In the genomic region with DNA sequence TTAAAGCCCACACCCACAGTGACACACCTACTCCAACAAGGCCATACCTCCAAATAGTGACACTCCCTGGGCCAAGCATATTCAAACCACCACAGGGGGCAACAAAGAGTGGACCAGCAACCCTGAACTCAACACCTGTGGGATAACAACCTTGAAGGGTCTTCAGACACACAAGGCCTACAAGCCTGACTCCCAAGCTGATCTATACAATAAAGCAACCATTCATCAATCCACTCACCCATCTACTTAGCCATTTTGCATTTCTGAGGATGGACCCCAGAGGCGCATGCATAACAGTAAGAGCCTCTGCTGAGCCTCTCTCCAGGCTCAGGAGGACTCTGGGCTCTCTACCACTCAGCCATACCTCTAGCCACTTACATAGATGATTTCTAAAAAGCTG, we compare ENCODE assay signal across 35 mouse cellular contexts.
"Had no signal": no experiment of that assay in that cellular context is flagged by ENCODE, and none has a peak within 500 bp of the region (broad histone marks: within the 10 kb centered on the region; RNA-seq: fewer than 3 reads in every experiment).

No protein-coding gene starts in this region.

- DNase-seq: heart, postnatal 10 days; heart, postnatal 14 days; heart, postnatal 36 days; heart, postnatal 4 days; kidney, adult 11 months; kidney, adult 18-20 months; kidney, adult 2 months; kidney, adult 8-10 months; kidney, adult 9 months; kidney, postnatal 10 days; kidney, postnatal 14 days; kidney, postnatal 25 days; kidney, postnatal 36 days; kidney, postnatal 4 days; layer of hippocampus, adult 9-11 months; layer of hippocampus, postnatal 36 days had no signal

- H3K27me3 ChIP-seq: heart, embryonic 12.5 days; heart, embryonic 13.5 days; heart, embryonic 15.5 days; hindbrain, embryonic 12.5 days; hindbrain, embryonic 13.5 days; hindbrain, embryonic 15.5 days; intestine, embryonic 15.5 days; kidney, embryonic 15.5 days had no signal

- H3K4me1 ChIP-seq: intestine, embryonic 15.5 days had no signal

- H3K9me3 ChIP-seq: heart, embryonic 12.5 days; heart, embryonic 13.5 days; heart, embryonic 15.5 days; hindbrain, embryonic 10.5 days; hindbrain, embryonic 12.5 days; hindbrain, embryonic 13.5 days; hindbrain, embryonic 15.5 days; intestine, embryonic 15.5 days; kidney, embryonic 15.5 days had no signal

- H3K4me2 ChIP-seq: heart, embryonic 11.5 days; heart, embryonic 12.5 days; heart, embryonic 13.5 days; heart, embryonic 15.5 days; hindbrain, embryonic 12.5 days; hindbrain, embryonic 13.5 days; hindbrain, embryonic 14.5 days; hindbrain, embryonic 15.5 days; intestine, embryonic 15.5 days; kidney, embryonic 15.5 days had no signal

- ATAC-seq: hindbrain, embryonic 16.5 days; hindbrain, postnatal 0 days; inflammation-experienced regulatory T-cells, adult 6 months; intestine, embryonic 15.5 days; intestine, embryonic 16.5 days; intestine, postnatal 0 days had no signal

- H3K36me3 ChIP-seq: heart, embryonic 12.5 days; heart, embryonic 13.5 days; heart, embryonic 15.5 days; hindbrain, embryonic 10.5 days; hindbrain, embryonic 12.5 days; hindbrain, embryonic 13.5 days; hindbrain, embryonic 15.5 days; intestine, embryonic 15.5 days; kidney, embryonic 15.5 days had no signal

- H3K4me3 ChIP-seq: heart, embryonic 12.5 days; heart, embryonic 13.5 days; heart, embryonic 15.5 days; hindbrain, embryonic 10.5 days; hindbrain, embryonic 12.5 days; hindbrain, embryonic 13.5 days; hindbrain, embryonic 15.5 days; intestine, embryonic 15.5 days; kidney, embryonic 15.5 days; layer of hippocampus, adult 2 months; left cerebral cortex, adult 2 months had no signal

- H3K9ac ChIP-seq: heart, embryonic 12.5 days; heart, embryonic 13.5 days; heart, embryonic 15.5 days; hindbrain, embryonic 12.5 days; hindbrain, embryonic 13.5 days; hindbrain, embryonic 14.5 days; hindbrain, embryonic 15.5 days; intestine, embryonic 15.5 days; kidney, embryonic 15.5 days had no signal

- H3K27ac ChIP-seq: heart, embryonic 13.5 days; heart, embryonic 15.5 days; hindbrain, embryonic 10.5 days; hindbrain, embryonic 12.5 days; hindbrain, embryonic 13.5 days; hindbrain, embryonic 14.5 days; hindbrain, embryonic 15.5 days; hindbrain, postnatal 0 days; intestine, embryonic 15.5 days; kidney, embryonic 15.5 days; kidney, postnatal 0 days; layer of hippocampus, adult 2 months; left cerebral cortex, adult 2 months had no signal
